Mouse (Mus musculus) brain, embryonic 14.5 days (tissue): ENCODE measurements around the gene Trpm8.

Experiments used
- CTCF ChIP-seq: fragments of 200-500 bp; IDR thresholded peaks from 2 replicates; pipeline ENCODE4 v1.5.1; 2012; ENCODE audit warnings: inconsistent platforms, mild to moderate bottlenecking, moderate library complexity, borderline replicate concordance; ENCODE audit not compliant: insufficient read depth, insufficient read length; ENCODE audit errors: extremely low read depth
- POLR2A ChIP-seq: fragments of 200-500 bp; IDR thresholded peaks from 2 replicates; pipeline ENCODE4 v1.6.1; 2012; ENCODE audit warnings: mild to moderate bottlenecking, inconsistent platforms, borderline replicate concordance; ENCODE audit not compliant: poor library complexity, insufficient read depth, insufficient read length, severe bottlenecking; ENCODE audit errors: extremely low read depth

DNA sequence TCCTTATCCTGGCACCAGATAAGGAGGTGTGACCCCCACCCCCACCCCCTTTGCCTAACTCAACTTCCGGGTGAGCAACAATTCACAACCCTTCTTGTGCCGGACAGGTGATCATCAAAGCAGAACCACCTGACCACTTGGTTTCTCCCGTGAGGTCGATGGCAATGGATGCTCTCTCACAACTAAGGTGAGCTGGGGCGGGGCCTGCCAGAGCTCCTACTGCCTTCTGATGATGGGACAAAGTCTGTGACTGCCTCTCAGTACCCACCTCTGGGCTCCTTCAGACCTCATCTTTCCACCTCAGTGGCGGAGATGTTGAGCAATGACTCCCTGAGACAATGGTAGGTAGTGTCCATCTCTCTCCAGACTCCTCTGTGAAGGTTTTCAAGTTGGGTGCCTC, 31.6 kb upstream of the Trpm8 start:
- TF ChIP-seq CTCF (no peak), POLR2A (no peak)
